Mouse (Mus musculus) embryonic fibroblast, embryonic 13.5 days (primary cell): Measurements from ENCODE around the gene Cryba4.

Experiments used
- CTCF ChIP-seq: IDR thresholded peaks from 2 replicates; pipeline ENCODE4 v1.5.1; 2011; ENCODE audit warnings: mild to moderate bottlenecking, control low read depth, low read length, moderate library complexity, borderline replicate concordance; ENCODE audit not compliant: insufficient read depth
- POLR2A ChIP-seq: IDR thresholded peaks from 2 replicates; pipeline ENCODE4 v1.6.1; 2011; ENCODE audit warnings: low read depth, mild to moderate bottlenecking, control low read depth, low read length, moderate library complexity

DNA sequence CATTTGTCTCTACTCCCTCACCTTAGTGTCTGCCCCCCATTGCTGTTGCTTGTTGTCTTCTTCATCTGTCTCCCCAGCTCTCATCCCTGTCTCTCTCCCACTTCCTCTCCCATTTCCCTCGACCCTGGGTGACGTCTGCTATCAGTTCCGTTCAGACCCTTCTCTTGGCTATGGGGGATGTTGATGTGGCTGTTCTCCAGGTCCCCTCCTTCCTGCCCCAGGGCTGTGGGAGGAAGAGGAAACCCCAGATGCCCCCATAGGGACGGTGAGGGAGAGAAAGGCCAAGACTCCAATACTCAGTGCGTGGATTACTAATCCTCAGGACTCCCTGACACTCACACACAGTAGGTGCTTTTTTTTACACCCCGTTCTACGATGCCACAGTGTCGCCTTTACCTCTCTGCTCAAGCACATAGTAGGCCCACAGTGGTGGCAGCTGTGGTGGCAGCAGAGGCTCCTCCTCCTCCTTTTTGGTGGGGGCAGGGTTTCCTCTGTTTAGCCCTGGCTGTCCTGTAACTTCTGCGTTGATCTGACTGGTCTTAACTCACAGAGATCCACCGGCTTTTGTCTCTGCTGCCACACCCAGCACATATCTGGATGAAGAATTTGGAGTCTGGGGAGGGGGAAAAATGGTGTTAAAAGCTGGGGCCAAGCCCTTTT is 31.4 kb upstream of the Cryba4 start:
- TF ChIP-seq CTCF (no peak), POLR2A (no peak)
